7 mouse cellular contexts compared by ENCODE assay signal in the genomic region with DNA sequence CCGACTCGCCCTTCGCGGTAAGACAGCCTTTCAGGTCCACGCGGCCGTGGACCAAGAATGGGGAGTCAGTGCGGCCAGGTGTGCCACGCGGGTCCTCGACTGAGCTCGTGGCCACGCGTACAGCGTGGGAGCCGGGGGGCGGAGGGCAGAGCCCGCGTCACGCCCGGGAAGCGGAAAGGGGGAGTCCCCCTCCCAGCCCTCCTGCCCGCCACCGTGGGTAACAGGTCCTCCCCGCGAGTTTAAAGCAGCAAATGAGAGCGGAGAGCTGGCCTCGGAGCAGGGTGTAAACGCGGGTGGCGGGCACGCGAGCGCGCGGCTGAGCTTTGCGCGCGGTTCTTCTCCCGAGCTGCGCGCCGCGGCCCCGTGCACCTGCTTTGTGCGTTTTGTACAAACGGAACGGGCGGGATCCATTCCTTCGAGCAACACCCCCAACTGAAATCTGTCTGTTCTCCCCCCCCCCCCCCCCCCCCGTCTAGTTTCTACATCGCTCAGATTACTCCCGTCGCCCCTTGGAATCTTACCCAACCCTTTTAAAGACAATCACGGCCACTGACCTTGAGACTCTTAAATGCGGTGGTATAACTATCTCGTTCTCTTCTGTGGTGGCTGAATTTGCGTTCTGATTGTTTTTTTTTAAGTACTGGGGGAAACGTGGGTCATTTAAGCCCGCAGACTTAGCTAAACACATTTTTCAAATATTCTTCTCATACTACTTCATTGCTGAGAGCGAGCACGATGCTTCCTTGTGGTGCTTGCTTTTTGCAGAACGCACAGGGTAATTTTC. TPM values are rescaled to one million over a fixed set of nuclear protein-coding genes. Genes with fewer than 3 reads are reported as not detected.
DNase-seq lines count a peak whose midpoint lies in the region; ATAC-seq and TF ChIP-seq lines count a peak whose summit lies in the region.

No protein-coding gene starts in this region.

- H3K9me3 ChIP-seq in heart, embryonic 15.5 days (replicated peaks), result no peaks in the 10 kb centered on the region
- no peaks in the 10 kb centered on the region for H3K9me3 ChIP-seq in liver, embryonic 15.5 days (replicated peaks)

- no peaks in the 10 kb centered on the region for H3K36me3 ChIP-seq in testis, adult 2 months (ENCODE audit: control insufficient read depth, insufficient read depth, low read length)
- no peaks in the 10 kb centered on the region for H3K36me3 ChIP-seq in heart, embryonic 15.5 days
- no peaks in the 10 kb centered on the region for H3K36me3 ChIP-seq in liver, embryonic 15.5 days (replicated peaks)

- H3K27me3 ChIP-seq in testis, adult 2 months (ENCODE audit: control insufficient read depth, insufficient read depth, low read length), result peaks cover 4% of the 10 kb centered on the region; the same call in 1 of the 2 replicates
- peaks cover 99% of the 10 kb centered on the region for H3K27me3 ChIP-seq in heart, embryonic 15.5 days
- H3K27me3 ChIP-seq in liver, embryonic 15.5 days, result peaks cover 88% of the 10 kb centered on the region

- no peak for TF ChIP-seq POLR2A in testis, adult 2 months (IDR thresholded peaks at IDR 0.05; ENCODE audit: control insufficient read depth, low read depth, low read length)

- TF ChIP-seq CTCF in testis, adult 2 months (IDR thresholded peaks at IDR 0.05; ENCODE audit: control insufficient read depth, insufficient read depth, insufficient replicate concordance, low read depth, low read length), result no peak

- under 1% methylated on average over 55 of the region's 63 CpGs for WGBS in heart, embryonic 15.5 days
- WGBS in liver, embryonic 15.5 days (ENCODE audit: insufficient replicate concordance), result 2% methylated on average over 63 of the region's 63 CpGs

- ATAC-seq in heart, embryonic 15.5 days (replicated peaks; ENCODE audit: insufficient number of reproducible peaks, insufficient read depth, low FRiP score, low read depth), result no peak
- ATAC-seq in liver, embryonic 15.5 days (ENCODE audit: insufficient read depth), result peak; percentile 18; the same call in 1 of the 2 replicates

- DNase-seq in testis, postnatal 10 days (ENCODE audit: low spot score), result no peak
- DNase-seq in layer of hippocampus, adult 9-10 months (ENCODE audit: low spot score), result no peak
- no peak for DNase-seq in ovary, postnatal 14 days (ENCODE audit: low spot score)
- DNase-seq in ovary, postnatal 36 days (ENCODE audit: low spot score), result no peak

- H3K4me3 ChIP-seq in testis, adult 2 months (ENCODE audit: control insufficient read depth, low read depth, low read length), result peak overlapping the region; percentile 56
- peak overlapping the region; percentile 49 for H3K4me3 ChIP-seq in heart, embryonic 15.5 days
- H3K4me3 ChIP-seq in liver, embryonic 15.5 days (replicated peaks), result peak overlapping the region; percentile 46

- peaks cover 14% of the 10 kb centered on the region for H3K4me1 ChIP-seq in testis, adult 2 months (ENCODE audit: control insufficient read depth, insufficient read depth, low read length)
- H3K4me1 ChIP-seq in heart, embryonic 15.5 days (replicated peaks), result peaks cover 18% of the 10 kb centered on the region
- 0 out of 2 replicates have a peak, but pooled peaks cover 2% of the 10 kb centered on the region for H3K4me1 ChIP-seq in liver, embryonic 15.5 days (replicated peaks)

- no peak overlapping the region for H3K27ac ChIP-seq in testis, adult 2 months (ENCODE audit: control insufficient read depth, insufficient read depth, low read depth, low read length)
- no peak overlapping the region for H3K27ac ChIP-seq in heart, embryonic 15.5 days
- H3K27ac ChIP-seq in liver, embryonic 15.5 days (replicated peaks), result peak overlapping the region; percentile 20; the same call in 1 of the 2 replicates

- peak overlapping the region; percentile 83 for H3K4me2 ChIP-seq in heart, embryonic 15.5 days
- peak overlapping the region; percentile 63 for H3K4me2 ChIP-seq in liver, embryonic 15.5 days

- H3K9ac ChIP-seq in heart, embryonic 15.5 days, result no peak overlapping the region
- 0 out of 2 replicates have a peak overlapping the region, but pooled peaks have one; percentile 11 for H3K9ac ChIP-seq in liver, embryonic 15.5 days

RNA-seq across cellular contexts. Expression of gene Onecut1, which starts 12.3 kb away (rescaled TPM):
- 0.12 and 0.18 TPM in 2 replicates for polyA plus RNA-seq in testis, adult 2 months (2012; rRNA removed)
- polyA plus RNA-seq in heart, embryonic 15.5 days (2015; fragmentation: Nextera tagmentation; extraction: Ambion mirVana), result 0.04 TPM in 1 of 2 replicates, not detected in the other
- polyA plus RNA-seq in liver, embryonic 15.5 days (2015; fragmentation: Nextera tagmentation; extraction: Ambion mirVana), result 2.0 and 2.2 TPM in 2 replicates
